ENCODE assay signal across 10 mouse cellular contexts in the genomic region with DNA sequence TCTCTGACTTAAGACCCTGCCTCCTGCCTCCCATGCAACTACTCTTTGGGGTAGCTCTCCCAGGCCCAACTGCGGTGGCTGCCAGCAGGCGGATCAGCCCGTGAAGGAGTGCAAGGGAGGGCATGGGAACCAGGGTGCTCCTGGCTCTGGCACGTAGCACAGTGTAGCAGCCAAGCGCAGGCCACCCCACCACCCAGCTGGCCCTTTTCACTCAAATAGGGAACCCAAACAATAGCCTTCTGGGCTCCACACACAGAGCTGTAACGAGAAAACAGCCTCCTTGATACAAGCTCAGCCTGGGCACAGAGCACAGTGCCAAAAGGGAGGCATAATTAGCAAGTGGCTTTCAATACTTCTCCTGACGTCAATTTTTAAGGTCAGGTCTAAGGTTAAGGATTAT.
DNase-seq lines count a peak whose midpoint lies in the region; ATAC-seq and TF ChIP-seq lines count a peak whose summit lies in the region.
"Had no signal": no experiment of that assay in that cellular context is flagged by ENCODE, and none has a peak within 500 bp of the region (broad histone marks: within the 10 kb centered on the region; RNA-seq: fewer than 3 reads in every experiment).

No protein-coding gene starts in this region.

- TF ChIP-seq POLR2A in lung, adult 2 months (IDR thresholded peaks at IDR 0.05; ENCODE audit: borderline replicate concordance, extremely low read depth, low read depth, low read length): no peak

- intact Hi-C loops in gastrocnemius, postnatal 14 days (cut with DNase I; ENCODE audit: low total_unique reads): no loop called here

- H3K9ac ChIP-seq in embryonic facial prominence, embryonic 12.5 days: no peak overlapping the region
- no peak overlapping the region for H3K9ac ChIP-seq in midbrain, postnatal 0 days (replicated peaks; ENCODE audit: low read length, poor library complexity, severe bottlenecking)

- H3K4me3 ChIP-seq in embryonic facial prominence, embryonic 12.5 days: no peak overlapping the region
- no peak overlapping the region for H3K4me3 ChIP-seq in midbrain, postnatal 0 days (ENCODE audit: low read depth, low read length)
- no peak overlapping the region for H3K4me3 ChIP-seq in lung, adult 2 months (replicated peaks; ENCODE audit: extremely low read depth, low read depth, low read length)
- H3K4me3 ChIP-seq: erythroblast, embryonic 14.5 days; megakaryocyte, embryonic 14.5 days had no signal

- peak; percentile 58; the same call in 1 of the 2 replicates for ATAC-seq in embryonic facial prominence, embryonic 12.5 days (ENCODE audit: insufficient number of reproducible peaks, insufficient read depth, low FRiP score, low TSS enrichment)
- peak; percentile 51 for ATAC-seq in midbrain, postnatal 0 days (ENCODE audit: low FRiP score)

- H3K9me3 ChIP-seq in embryonic facial prominence, embryonic 12.5 days: no peaks in the 10 kb centered on the region
- H3K9me3 ChIP-seq in midbrain, postnatal 0 days (ENCODE audit: low read length): no peaks in the 10 kb centered on the region
- H3K9me3 ChIP-seq: megakaryocyte, embryonic 14.5 days had no signal

- no peaks in the 10 kb centered on the region for H3K27me3 ChIP-seq in embryonic facial prominence, embryonic 12.5 days
- no peaks in the 10 kb centered on the region for H3K27me3 ChIP-seq in midbrain, postnatal 0 days (ENCODE audit: insufficient read depth, low read length)

- H3K36me3 ChIP-seq in embryonic facial prominence, embryonic 12.5 days: no peaks in the 10 kb centered on the region
- no peaks in the 10 kb centered on the region for H3K36me3 ChIP-seq in midbrain, postnatal 0 days (ENCODE audit: insufficient read depth, low read length)

- H3K4me2 ChIP-seq in embryonic facial prominence, embryonic 12.5 days (replicated peaks): no peak overlapping the region
- H3K4me2 ChIP-seq in midbrain, postnatal 0 days (ENCODE audit: low read depth, low read length, poor library complexity, severe bottlenecking): no peak overlapping the region

- peak overlapping the region; percentile 70 for H3K27ac ChIP-seq in embryonic facial prominence, embryonic 12.5 days
- H3K27ac ChIP-seq in midbrain, postnatal 0 days (ENCODE audit: low read depth, low read length): no peak overlapping the region

- no peak for TF ChIP-seq CTCF in midbrain, postnatal 0 days (IDR thresholded peaks at IDR 0.05)
- no peak for TF ChIP-seq CTCF in lung, adult 2 months (IDR thresholded peaks at IDR 0.05; ENCODE audit: insufficient read depth, low read length)

- peaks cover 22% of the 10 kb centered on the region for H3K4me1 ChIP-seq in embryonic facial prominence, embryonic 12.5 days
- no peaks in the 10 kb centered on the region for H3K4me1 ChIP-seq in midbrain, postnatal 0 days (ENCODE audit: insufficient read depth, low read length)
- 0 out of 2 replicates have a peak, but pooled peaks cover 2% of the 10 kb centered on the region for H3K4me1 ChIP-seq in lung, adult 2 months (ENCODE audit: control insufficient read depth, insufficient read depth, low read length)
- H3K4me1 ChIP-seq: megakaryocyte, embryonic 14.5 days had no signal

- WGBS in embryonic facial prominence, embryonic 12.5 days: 35% methylated on average over 7 of the region's 7 CpGs
- WGBS in midbrain, postnatal 0 days: 42% methylated on average over 7 of the region's 7 CpGs
- WGBS in lung, adult 2 months: 69% methylated on average over 7 of the region's 7 CpGs

- peak; percentile 31 for DNase-seq in gastrocnemius, postnatal 14 days
- no peak for DNase-seq in gastrocnemius, adult 8-10 months (ENCODE audit: low spot score in 2 of 2)
- DNase-seq in layer of hippocampus, adult 9-11 months: peak; percentile 81
- DNase-seq in midbrain, postnatal 0 days (ENCODE audit: low spot score): peak; percentile 63
- no peak for DNase-seq in spleen, adult 18-20 months
- DNase-seq in lung, adult 2 months: no peak
- DNase-seq in kidney, postnatal 4 days: no peak

Comparison
In these comparisons a context has a peak if more than half of its experiments do, and no peak if none do; other contexts are left out.
1. DNase-seq: peak in gastrocnemius, postnatal 14 days (single experiment), layer of hippocampus, adult 9-11 months (single experiment) and midbrain, postnatal 0 days (single experiment); none in gastrocnemius, adult 8-10 months (0 of 2), spleen, adult 18-20 months (0 of 2), lung, adult 2 months (single experiment) and kidney, postnatal 4 days (0 of 2).